Mouse (Mus musculus): ENCODE data around the gene Knstrn. TPM values are rescaled to one million over a fixed set of nuclear protein-coding genes. Genes with fewer than 3 reads are reported as not detected.
A peak's percentile ranks its signal among the peaks of the same experiment; 100 is the strongest.

Gene Knstrn
- total and polyA plus RNA-seq, 3 experiments = 80.6 to 138 (median 132) TPM

GRCm38 (mm10) chr2:118806860-118807259 lies 6.9 kb upstream of the Knstrn start:
- Histone ChIP-seq H3K79me2 (ENCODE audit: control insufficient read depth, insufficient read depth, low read length, poor library complexity) (no peaks in the 10 kb centered on the region), H3K4me1 (ENCODE audit: control insufficient read depth in 1 of 2, insufficient read depth in 2 of 2, low read length in 2 of 2) (peaks cover 16 to 40% of the 10 kb centered on the region in 2 experiments), H3K36me3 (ENCODE audit: control insufficient read depth in 1 of 2, insufficient read depth in 2 of 2, low read length in 2 of 2) (peaks cover 0 to 41% of the 10 kb centered on the region in 2 experiments; a peak in 2 of 4 replicates), H3K27ac (ENCODE audit: control insufficient read depth, low read depth, low read length) (peak overlapping the region; percentile 91; the same call in 1 of the 2 replicates), H3K9me3 (replicated peaks; ENCODE audit: insufficient read depth, low read length) (no peaks in the 10 kb centered on the region), H3K27me3 (ENCODE audit: control insufficient read depth in 1 of 2, insufficient read depth in 2 of 2, low read length in 2 of 2) (no peaks in the 10 kb centered on the region), H3K4me3 (ENCODE audit: control insufficient read depth in 1 of 2, insufficient read depth in 1 of 2, low read depth in 2 of 2, low read length in 2 of 2) (no peak overlapping the region), H3K9ac (ENCODE audit: control insufficient read depth, low read depth, low read length, poor library complexity, severe bottlenecking) (no peak overlapping the region)
- no peak for TF ChIP-seq RCOR1 (IDR thresholded peaks at IDR 0.05; ENCODE audit: low read depth, low read length)
- TF ChIP-seq ETS1 (IDR thresholded peaks at IDR 0.05; ENCODE audit: low read depth, low read length) = peak; percentile 42
- peak; percentile 14; the same call in 1 of the 2 replicates for TF ChIP-seq TCF12 (IDR thresholded peaks at IDR 0.05; ENCODE audit: low read depth, low read length)
- peak in 1 of 2 experiments; percentile 45; a peak in 1 of 4 replicates for TF ChIP-seq EP300 (IDR thresholded peaks at IDR 0.05; ENCODE audit: low read depth in 1 of 2, low read length in 2 of 2)
- peak; percentile 53 for DNase-seq (ENCODE audit: low read depth, low spot score)

GRCm38 (mm10) chr2:118810861-118811260 lies 2.9 kb upstream of the Knstrn start:
- no peak for DNase-seq (ENCODE audit: low read depth, low spot score)
- H3K79me2 ChIP-seq (ENCODE audit: control insufficient read depth, insufficient read depth, low read length, poor library complexity) = peaks cover 8% of the 10 kb centered on the region
- H3K4me3 ChIP-seq (ENCODE audit: control insufficient read depth in 1 of 2, insufficient read depth in 1 of 2, low read depth in 2 of 2, low read length in 2 of 2) = no peak overlapping the region
- peaks cover 15 to 37% of the 10 kb centered on the region in 2 experiments for H3K4me1 ChIP-seq (ENCODE audit: control insufficient read depth in 1 of 2, insufficient read depth in 2 of 2, low read length in 2 of 2)
- no peak overlapping the region for H3K9ac ChIP-seq (ENCODE audit: control insufficient read depth, low read depth, low read length, poor library complexity, severe bottlenecking)
- H3K36me3 ChIP-seq (ENCODE audit: control insufficient read depth in 1 of 2, insufficient read depth in 2 of 2, low read length in 2 of 2) = peaks cover 0 to 36% of the 10 kb centered on the region in 2 experiments; a peak in 2 of 4 replicates
- no peak overlapping the region for H3K27ac ChIP-seq (ENCODE audit: control insufficient read depth, low read depth, low read length)
- no peaks in the 10 kb centered on the region for H3K9me3 ChIP-seq (replicated peaks; ENCODE audit: insufficient read depth, low read length)
- no peak for TF ChIP-seq POLR2AphosphoS2 (IDR thresholded peaks at IDR 0.05; ENCODE audit: low read length)
- no peak for TF ChIP-seq TCF12 (IDR thresholded peaks at IDR 0.05; ENCODE audit: low read depth, low read length)
- no peak for TF ChIP-seq HCFC1 (IDR thresholded peaks at IDR 0.05; ENCODE audit: low read depth, low read length)
- no peak for TF ChIP-seq JUND (IDR thresholded peaks at IDR 0.05; ENCODE audit: low read depth, low read length)
- no peak for TF ChIP-seq RCOR1 (IDR thresholded peaks at IDR 0.05; ENCODE audit: low read depth, low read length)
- no peak for TF ChIP-seq SIN3A (IDR thresholded peaks at IDR 0.05; ENCODE audit: low read length)
- no peak for TF ChIP-seq NRF1 (IDR thresholded peaks at IDR 0.05; ENCODE audit: insufficient read depth, low read depth, low read length, poor library complexity, severe bottlenecking)
- no peak for TF ChIP-seq RAD21 (IDR thresholded peaks at IDR 0.05; ENCODE audit: low read depth, low read length)
- no peak for TF ChIP-seq MXI1 (IDR thresholded peaks at IDR 0.05; ENCODE audit: low read depth, low read length)
- no peak for TF ChIP-seq MYB (IDR thresholded peaks at IDR 0.05; ENCODE audit: low read depth, low read length)
- TF ChIP-seq UBTF (IDR thresholded peaks at IDR 0.05; ENCODE audit: borderline replicate concordance, insufficient read depth, low read depth, low read length) = no peak
- no peak for TF ChIP-seq GATA1 (IDR thresholded peaks at IDR 0.05; ENCODE audit: low read depth, low read length)
- TF ChIP-seq EP300 (IDR thresholded peaks at IDR 0.05; ENCODE audit: low read depth in 1 of 2, low read length in 2 of 2) = no peak
- no peak for TF ChIP-seq KAT2A (conservative IDR thresholded peaks at IDR 0.05; ENCODE audit: low read depth, low read length)
- TF ChIP-seq ZNF384 (IDR thresholded peaks at IDR 0.05; ENCODE audit: low read depth, low read length) = no peak
- no peaks in the 10 kb centered on the region for H3K27me3 ChIP-seq (ENCODE audit: control insufficient read depth in 1 of 2, insufficient read depth in 2 of 2, low read length in 2 of 2)

Data from MEL (cell line).